In the genomic region with DNA sequence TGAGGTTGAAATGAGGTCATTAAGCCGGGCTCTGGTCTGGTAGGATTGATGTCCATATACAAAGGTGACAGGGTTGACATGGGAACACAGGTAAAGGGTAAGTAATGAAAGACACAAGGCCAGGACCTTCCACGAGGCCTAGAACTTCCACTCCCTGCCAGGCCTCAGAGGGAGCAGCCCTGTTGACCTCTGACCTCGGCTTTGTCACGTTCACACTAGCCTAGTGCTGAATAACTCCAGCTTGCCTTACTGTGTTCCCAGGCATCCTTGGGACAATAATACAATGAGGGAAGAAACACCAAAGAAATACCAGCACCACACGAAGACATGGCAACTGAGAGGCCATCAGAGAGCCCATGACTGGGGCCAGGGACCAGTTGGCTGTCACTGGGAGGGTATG, we compare ENCODE assay signal across 24 mouse cellular contexts. TPM values are rescaled to one million over a fixed set of nuclear protein-coding genes. Genes with fewer than 3 reads are reported as not detected.
DNase-seq lines count a peak whose midpoint lies in the region; ATAC-seq lines count a peak whose summit lies in the region.
"Had no signal": no experiment of that assay in that cellular context is flagged by ENCODE, and none has a peak within 500 bp of the region (broad histone marks: within the 10 kb centered on the region; RNA-seq: fewer than 3 reads in every experiment).

No protein-coding gene starts in this region.

- peaks cover 19% of the 10 kb centered on the region for H3K27me3 ChIP-seq in hindbrain, embryonic 10.5 days (ENCODE audit: insufficient read depth, poor library complexity, severe bottlenecking)
- H3K27me3 ChIP-seq in hindbrain, embryonic 14.5 days (ENCODE audit: control insufficient read depth, insufficient read depth, low read length) = no peaks in the 10 kb centered on the region
- H3K27me3 ChIP-seq: forebrain, embryonic 13.5 days; forebrain, embryonic 15.5 days had no signal

- no peak overlapping the region for H3K27ac ChIP-seq in hindbrain, embryonic 10.5 days
- no peak overlapping the region for H3K27ac ChIP-seq in hindbrain, embryonic 14.5 days
- H3K27ac ChIP-seq: embryonic facial prominence, embryonic 10.5 days; embryonic facial prominence, embryonic 12.5 days; forebrain, embryonic 13.5 days; forebrain, embryonic 15.5 days had no signal

- DNase-seq in hindbrain, embryonic 10.5 days (ENCODE audit: low spot score) = peak; percentile 30
- no peak for DNase-seq in hindbrain, embryonic 14.5 days (ENCODE audit: low spot score)
- DNase-seq in embryo, embryonic 10 days (ENCODE audit: low spot score) = peak; percentile 76
- peak; percentile 17 for DNase-seq in embryo, embryonic 11 days
- DNase-seq in gastrocnemius, postnatal 36 days = no peak
- no peak for DNase-seq in kidney, adult 9 months
- DNase-seq: adrenal gland, adult 8-10 months; adrenal gland, postnatal 25 days; B cell, adult 2 months; cerebellum, adult 11 months; cerebellum, adult 18-20 months; cerebellum, adult 8-10 months; cerebellum, adult 9-11 months; cerebellum, postnatal 14 days; cerebellum, postnatal 36 days; forebrain, postnatal 0 days had no signal

- no peaks in the 10 kb centered on the region for H3K36me3 ChIP-seq in hindbrain, embryonic 10.5 days
- H3K36me3 ChIP-seq in hindbrain, embryonic 14.5 days (replicated peaks; ENCODE audit: control insufficient read depth, insufficient read depth) = no peaks in the 10 kb centered on the region
- H3K36me3 ChIP-seq: embryonic facial prominence, embryonic 10.5 days; embryonic facial prominence, embryonic 12.5 days; forebrain, embryonic 15.5 days; G1E had no signal

- no peak for ATAC-seq in hindbrain, embryonic 14.5 days (ENCODE audit: low FRiP score)
- ATAC-seq: activated CD4-positive, CD25-positive, alpha-beta regulatory T cell, adult 4 months; CD4-positive, CD25-positive, alpha-beta regulatory T cell, adult 4 months; forebrain, embryonic 13.5 days; forebrain, embryonic 15.5 days; forebrain, postnatal 0 days; Patski had no signal

- WGBS in hindbrain, embryonic 10.5 days = 23% methylated on average over 5 of the region's 5 CpGs
- 16% methylated on average over 5 of the region's 5 CpGs for WGBS in hindbrain, embryonic 14.5 days

- peaks cover 8% of the 10 kb centered on the region; the same call in 1 of the 2 replicates for H3K9me3 ChIP-seq in hindbrain, embryonic 10.5 days
- no peaks in the 10 kb centered on the region for H3K9me3 ChIP-seq in hindbrain, embryonic 14.5 days (ENCODE audit: control insufficient read depth, low read length)
- H3K9me3 ChIP-seq: embryonic facial prominence, embryonic 10.5 days; embryonic facial prominence, embryonic 12.5 days; forebrain, embryonic 13.5 days; forebrain, embryonic 15.5 days; G1E had no signal

- H3K9ac ChIP-seq in hindbrain, embryonic 14.5 days = no peak overlapping the region
- H3K9ac ChIP-seq: embryonic facial prominence, embryonic 12.5 days; forebrain, embryonic 13.5 days; forebrain, embryonic 15.5 days; forebrain, postnatal 0 days had no signal

- H3K4me1 ChIP-seq in hindbrain, embryonic 10.5 days (replicated peaks) = peaks cover 29% of the 10 kb centered on the region
- H3K4me1 ChIP-seq in hindbrain, embryonic 14.5 days (replicated peaks; ENCODE audit: control insufficient read depth, insufficient read depth, low read length) = no peaks in the 10 kb centered on the region
- H3K4me1 ChIP-seq: embryonic facial prominence, embryonic 12.5 days; forebrain, embryonic 13.5 days; forebrain, embryonic 15.5 days had no signal

- no peak overlapping the region for H3K4me3 ChIP-seq in hindbrain, embryonic 10.5 days
- no peak overlapping the region for H3K4me3 ChIP-seq in hindbrain, embryonic 14.5 days (replicated peaks; ENCODE audit: low read length)
- H3K4me3 ChIP-seq: embryonic facial prominence, embryonic 10.5 days; embryonic facial prominence, embryonic 12.5 days; forebrain, embryonic 13.5 days; forebrain, embryonic 15.5 days had no signal

- intact Hi-C loops in gastrocnemius, postnatal 36 days (cut with DNase I) = no loop called here

- H3K4me2 ChIP-seq in hindbrain, embryonic 14.5 days (replicated peaks) = no peak overlapping the region
- H3K4me2 ChIP-seq: embryonic facial prominence, embryonic 12.5 days; forebrain, embryonic 13.5 days; forebrain, embryonic 15.5 days had no signal

RNA-seq across cellular contexts. Expression of a gene that starts 29.5 kb away (rescaled TPM):
- 2.0 and 4.4 TPM in 2 replicates for polyA plus RNA-seq in hindbrain, embryonic 10.5 days (2016; fragmentation: Nextera tagmentation; extraction: Ambion mirVana)
- polyA plus RNA-seq in hindbrain, embryonic 14.5 days (2014; fragmentation: Nextera tagmentation; extraction: Ambion mirVana) = 15.3 and 16.9 TPM in 2 replicates
- total RNA-seq in gastrocnemius, postnatal 36 days (2021) = 1 to 10 TPM; 7.1 to 8.6 TPM
- total RNA-seq: G1E had no signal
- polyA plus RNA-seq: Patski had no signal

Comparison
In these comparisons a context has a peak if more than half of its experiments do, and no peak if none do; other contexts are left out.
1. DNase-seq: peak in hindbrain, embryonic 10.5 days (single experiment), embryo, embryonic 10 days (single experiment) and embryo, embryonic 11 days (single experiment); none in hindbrain, embryonic 14.5 days (single experiment), gastrocnemius, postnatal 36 days (0 of 2) and kidney, adult 9 months (single experiment).